14 mouse cellular contexts compared by ENCODE assay signal in genomic region chr3:31882621-31883131, GRCm38 (mm10). TPM values are rescaled to one million over a fixed set of nuclear protein-coding genes. Genes with fewer than 3 reads are reported as not detected.
DNase-seq lines count a peak whose midpoint lies in the region; ATAC-seq and TF ChIP-seq lines count a peak whose summit lies in the region.
"Had no signal": no experiment of that assay in that cellular context is flagged by ENCODE, and none has a peak within 500 bp of the region (broad histone marks: within the 10 kb centered on the region; RNA-seq: fewer than 3 reads in every experiment).

No protein-coding gene starts in this region.

- no peaks in the 10 kb centered on the region for H3K36me3 ChIP-seq in hindbrain, embryonic 13.5 days
- H3K36me3 ChIP-seq in neural tube, embryonic 13.5 days, result no peaks in the 10 kb centered on the region
- H3K36me3 ChIP-seq: limb, embryonic 12.5 days had no signal

- intact Hi-C loops in heart, postnatal 10 days (cut with DNase I), result no loop called here

- ATAC-seq in hindbrain, embryonic 13.5 days (ENCODE audit: low FRiP score), result peak; percentile 39; the same call in 1 of the 2 replicates
- peak; percentile 76; the same call in 1 of the 2 replicates for ATAC-seq in neural tube, embryonic 13.5 days (ENCODE audit: low read depth)
- no peak for ATAC-seq in erythroid progenitor cell, adult 5-6 weeks (replicated peaks; ENCODE audit: low FRiP score, poor library complexity, severe bottlenecking)

- peak; percentile 51 for DNase-seq in heart, adult 11 months
- DNase-seq in heart, postnatal 10 days, result no peak
- peak; percentile 43 for DNase-seq in brain, embryonic 14.5 days (ENCODE audit: low read depth)
- DNase-seq in urinary bladder, postnatal 10 days (ENCODE audit: low spot score), result no peak
- DNase-seq in cerebellum, postnatal 25 days, result no peak
- DNase-seq: adrenal gland, adult 8-10 months; kidney, adult 11 months; lung, adult 2 months had no signal

- H3K4me1 ChIP-seq in hindbrain, embryonic 13.5 days (replicated peaks), result no peaks in the 10 kb centered on the region
- H3K4me1 ChIP-seq in neural tube, embryonic 13.5 days (replicated peaks), result 0 out of 2 replicates have a peak, but pooled peaks cover 3% of the 10 kb centered on the region
- H3K4me1 ChIP-seq: limb, embryonic 12.5 days had no signal

- TF ChIP-seq POLR2A in brain, embryonic 14.5 days (IDR thresholded peaks at IDR 0.05; ENCODE audit: borderline replicate concordance, extremely low read depth, insufficient read depth, insufficient read length, poor library complexity, severe bottlenecking), result no peak

- H3K9me3 ChIP-seq in hindbrain, embryonic 13.5 days, result 0 out of 2 replicates have a peak, but pooled peaks cover 5% of the 10 kb centered on the region
- H3K9me3 ChIP-seq in neural tube, embryonic 13.5 days, result no peaks in the 10 kb centered on the region
- H3K9me3 ChIP-seq: limb, embryonic 12.5 days had no signal

- H3K4me2 ChIP-seq in hindbrain, embryonic 13.5 days, result no peak overlapping the region
- no peak overlapping the region for H3K4me2 ChIP-seq in neural tube, embryonic 13.5 days
- H3K4me2 ChIP-seq: limb, embryonic 12.5 days had no signal

- 31% methylated on average over 12 of the region's 12 CpGs for WGBS in hindbrain, embryonic 13.5 days
- 28% methylated on average over 12 of the region's 12 CpGs for WGBS in neural tube, embryonic 13.5 days

- H3K27ac ChIP-seq in hindbrain, embryonic 13.5 days, result no peak overlapping the region
- H3K27ac ChIP-seq in neural tube, embryonic 13.5 days (replicated peaks), result no peak overlapping the region; the same call in 1 of the 2 replicates
- H3K27ac ChIP-seq: limb, embryonic 12.5 days; stomach, postnatal 0 days had no signal

- no peak overlapping the region for H3K9ac ChIP-seq in hindbrain, embryonic 13.5 days
- H3K9ac ChIP-seq in neural tube, embryonic 13.5 days, result no peak overlapping the region
- H3K9ac ChIP-seq: limb, embryonic 12.5 days had no signal

- no peak overlapping the region for H3K4me3 ChIP-seq in hindbrain, embryonic 13.5 days
- no peak overlapping the region for H3K4me3 ChIP-seq in neural tube, embryonic 13.5 days
- H3K4me3 ChIP-seq: limb, embryonic 12.5 days had no signal

- no peaks in the 10 kb centered on the region for H3K27me3 ChIP-seq in hindbrain, embryonic 13.5 days
- H3K27me3 ChIP-seq in neural tube, embryonic 13.5 days, result no peaks in the 10 kb centered on the region
- H3K27me3 ChIP-seq: limb, embryonic 12.5 days had no signal

- no peak for TF ChIP-seq CTCF in brain, embryonic 14.5 days (IDR thresholded peaks at IDR 0.05; ENCODE audit: borderline replicate concordance, extremely low read depth, insufficient read depth, insufficient read length)

RNA-seq across cellular contexts. Expression of gene Kcnmb2, which starts 19.6 kb away (rescaled TPM):
- not detected for total RNA-seq in heart, postnatal 10 days (2021)
- 2.0 and 3.9 TPM in 2 replicates for polyA plus RNA-seq in brain, embryonic 14.5 days (2012; rRNA removed)
- polyA plus RNA-seq in hindbrain, embryonic 13.5 days (2015; fragmentation: Nextera tagmentation; extraction: Ambion mirVana), result 14.0 and 14.5 TPM in 2 replicates
- 22.8 and 30.0 TPM in 2 replicates for polyA plus RNA-seq in neural tube, embryonic 13.5 days (2015; fragmentation: Nextera tagmentation; extraction: Ambion mirVana)
- not detected in 2 replicates for total RNA-seq in erythroid progenitor cell, adult 5-6 weeks (2015; ENCODE audit: low replicate concordance)
- total RNA-seq in erythroid progenitor cell, adult 5-6 weeks (2017; ENCODE audit: low replicate concordance), result not detected in 2 replicates
- total RNA-seq: megakaryocyte progenitor cell, adult 5-6 weeks had no signal

Comparison
In these comparisons a context has a peak if more than half of its experiments do, and no peak if none do; other contexts are left out.
1. DNase-seq: peak in heart, adult 11 months (single experiment) and brain, embryonic 14.5 days (single experiment); none in heart, postnatal 10 days (0 of 2), urinary bladder, postnatal 10 days (single experiment) and cerebellum, postnatal 25 days (0 of 2).